Mouse (Mus musculus) central nervous system, embryonic 18 days (tissue): ENCODE data around the gene Gpm6b. TPM values are rescaled to one million over a fixed set of nuclear protein-coding genes. Genes with fewer than 3 reads are reported as not detected.

Source experiments
- polyA plus RNA-seq: library from polyadenylated mRNA; depleted of rRNA; stranded (reverse); fragments of >200 nt; gene quantifications from 2 replicates; pipeline ENCODE4 v1.2.3, GENCODE M21; 2012; rRNA removed

Gpm6b gene
- 299 and 301 TPM in 2 replicates for polyA plus RNA-seq

GRCm38 (mm10) chrX:166238831-166239460 lies at the start of gene Gpm6b:
TSS of gene Gpm6b (plus strand) at chrX:166238911.

Other genes with a start within 250 kb of the Gpm6b start
- gene Gemin8, start 68.5 kb upstream of the Gpm6b start, polyA plus RNA-seq, result 12.5 and 14.0 TPM in 2 replicates
- gene Trappc2, start 201.7 kb downstream of the Gpm6b start, polyA plus RNA-seq, result 34.9 and 39.6 TPM in 2 replicates
- 6.3 and 6.5 TPM in 2 replicates for gene Ofd1, start 201.8 kb downstream of the Gpm6b start, polyA plus RNA-seq
- gene Rab9, start 241.0 kb downstream of the Gpm6b start, polyA plus RNA-seq, result 30.1 and 31.6 TPM in 2 replicates